Mouse (Mus musculus) liver, embryonic 15.5 days (tissue): ENCODE measurements around the gene D5Ertd579e. TPM values are rescaled to one million over a fixed set of nuclear protein-coding genes. Genes with fewer than 3 reads are reported as not detected.

Experiments
- ATAC-seq: fragments of 200-750 bp; cut with Nextera tagmentation; 2 replicates; pipeline ENCODE4 v1.8.0; 2017; ENCODE audit warnings: moderate number of reproducible peaks, mild to moderate bottlenecking, moderate library complexity; ENCODE audit not compliant: insufficient read depth
- H3K27ac ChIP-seq: fragments of 300-500 bp; sonication (generic); replicated peaks from 2 replicates; pipeline ENCODE4 v1.5.1; 2015; ENCODE audit warnings: mild to moderate bottlenecking, inconsistent platforms
- H3K27me3 ChIP-seq: fragments of 300-500 bp; sonication (generic); 2 replicates; pipeline ENCODE4 v1.6.1; 2015; ENCODE audit warnings: mild to moderate bottlenecking, inconsistent platforms
- H3K36me3 ChIP-seq: fragments of 300-500 bp; sonication (generic); replicated peaks from 2 replicates; pipeline ENCODE4 v1.6.1; 2015; ENCODE audit warnings: moderate library complexity, mild to moderate bottlenecking, inconsistent platforms
- H3K4me1 ChIP-seq: fragments of 300-500 bp; sonication (generic); replicated peaks from 2 replicates; pipeline ENCODE4 v1.6.1; 2015; ENCODE audit warnings: inconsistent platforms
- H3K4me2 ChIP-seq: fragments of 300-500 bp; sonication (generic); 2 replicates; pipeline ENCODE4 v1.6.1; 2015; ENCODE audit warnings: moderate library complexity, mild to moderate bottlenecking, inconsistent platforms
- H3K4me3 ChIP-seq: fragments of 300-500 bp; sonication (generic); replicated peaks from 2 replicates; pipeline ENCODE4 v1.5.1; 2015; ENCODE audit warnings: mild to moderate bottlenecking, inconsistent platforms
- H3K9ac ChIP-seq: fragments of 300-500 bp; sonication (generic); 2 replicates; pipeline ENCODE4 v1.6.1; 2015; ENCODE audit warnings: moderate library complexity, mild to moderate bottlenecking, inconsistent platforms
- H3K9me3 ChIP-seq: fragments of 300-500 bp; sonication (generic); replicated peaks from 2 replicates; pipeline ENCODE4 v1.6.1; 2016; ENCODE audit warnings: inconsistent platforms
- WGBS: fragments of 180-500 bp; shearing (Covaris S2); methylation state at CpG from one replicate; pipeline ENCODE4 v1.1.7; 2015; ENCODE audit warnings: mixed read lengths; ENCODE audit not compliant: insufficient replicate concordance; 5-methylcytosine and 5-hydroxymethylcytosine counted together
- polyA plus RNA-seq: library from polyadenylated mRNA; unstranded; fragments of >200 nt; fragmentation: Nextera tagmentation; extraction: Ambion mirVana; gene quantifications from 2 replicates; pipeline ENCODE4 v1.2.1, GENCODE M21; 2015

The D5Ertd579e gene
- polyA plus RNA-seq, 1 experiment from 2014 or later, result 22.2 TPM

DNA sequence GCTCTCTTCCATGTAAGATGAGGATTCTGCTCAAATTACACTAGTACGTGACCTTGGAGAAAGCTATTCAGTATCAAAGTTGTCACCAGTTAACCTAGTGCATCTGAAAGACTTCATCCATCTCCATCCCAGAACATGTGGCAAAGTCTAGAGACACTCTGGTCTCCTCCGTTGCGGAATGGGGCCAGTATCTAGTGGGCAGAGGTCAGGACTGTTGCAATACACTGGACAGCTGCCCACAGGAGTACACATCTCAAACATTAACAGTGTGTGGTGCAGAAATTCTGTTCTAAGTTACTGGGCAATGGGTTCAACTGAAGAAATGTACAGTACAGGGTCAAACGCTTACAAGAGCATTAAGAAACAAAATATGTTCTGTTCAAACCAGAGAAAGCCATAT lies 127.7 kb downstream of the D5Ertd579e start:
- Histone ChIP-seq H3K36me3 (peaks cover 22% of the 10 kb centered on the region), H3K4me2 (no peak overlapping the region), H3K27ac (peak overlapping the region; percentile 56; the same call in 1 of the 2 replicates), H3K4me3 (no peak overlapping the region), H3K27me3 (no peaks in the 10 kb centered on the region), H3K4me1 (peaks cover 72% of the 10 kb centered on the region), H3K9me3 (no peaks in the 10 kb centered on the region), H3K9ac (no peak overlapping the region)
- peak; percentile 72 for ATAC-seq
- WGBS, result 76% methylated on average over 4 of the region's 4 CpGs

- Histone ChIP-seq H3K4me3 (no peak overlapping the region), H3K4me2 (no peak overlapping the region), H3K9me3 (no peaks in the 10 kb centered on the region), H3K36me3 (peaks cover 22% of the 10 kb centered on the region), H3K4me1 (peaks cover 72% of the 10 kb centered on the region), H3K27me3 (no peaks in the 10 kb centered on the region), H3K9ac (no peak overlapping the region), H3K27ac (peak overlapping the region; percentile 42; the same call in 1 of the 2 replicates)
- WGBS, result 55% methylated on average over 2 of the region's 2 CpGs
- no peak for ATAC-seq
Observed at GRCm38 (mm10) chr5:36567627-36568026, 128.2 kb downstream of the D5Ertd579e start.

DNA sequence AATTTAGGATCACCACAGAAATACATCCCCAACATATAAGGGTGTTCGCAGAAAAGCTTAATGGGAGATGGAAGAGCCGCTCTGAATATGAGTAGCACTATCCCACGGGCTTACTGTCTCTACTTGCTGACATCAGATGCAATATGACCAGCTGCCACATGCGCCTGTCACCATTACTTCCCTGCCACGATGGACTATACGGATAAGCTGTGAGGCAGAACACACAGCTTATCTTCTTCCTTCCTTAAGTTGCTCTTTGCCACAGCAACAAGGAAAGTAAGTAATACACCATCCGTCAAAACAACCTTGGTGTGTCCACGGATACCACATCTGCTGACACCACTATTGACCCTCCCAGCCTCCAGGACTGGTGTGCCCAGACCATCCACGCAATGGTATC lies 131.3 kb downstream of the D5Ertd579e start:
- Histone ChIP-seq H3K4me1 (peaks cover 83% of the 10 kb centered on the region), H3K4me2 (no peak overlapping the region), H3K36me3 (no peaks in the 10 kb centered on the region), H3K9ac (no peak overlapping the region), H3K27ac (no peak overlapping the region), H3K4me3 (no peak overlapping the region), H3K9me3 (no peaks in the 10 kb centered on the region), H3K27me3 (no peaks in the 10 kb centered on the region)
- no peak for ATAC-seq
- 23% methylated on average over 9 of the region's 9 CpGs for WGBS

- Histone ChIP-seq H3K4me3 (no peak overlapping the region), H3K27me3 (no peaks in the 10 kb centered on the region), H3K4me1 (peaks cover 77% of the 10 kb centered on the region), H3K27ac (peak overlapping the region; percentile 25; the same call in 1 of the 2 replicates), H3K4me2 (no peak overlapping the region), H3K9me3 (no peaks in the 10 kb centered on the region), H3K36me3 (no peaks in the 10 kb centered on the region), H3K9ac (no peak overlapping the region)
- ATAC-seq, result no peak
- 63% methylated on average over 6 of the region's 6 CpGs for WGBS
Observed at GRCm38 (mm10) chr5:36563741-36564140, 132.1 kb downstream of the D5Ertd579e start.

GRCm38 (mm10) chr5:36562791-36563445 lies 132.9 kb downstream of the D5Ertd579e start:
- Histone ChIP-seq H3K9me3 (no peaks in the 10 kb centered on the region), H3K9ac (no peak overlapping the region), H3K4me1 (peaks cover 71% of the 10 kb centered on the region), H3K27ac (peak overlapping the region; percentile 64), H3K36me3 (no peaks in the 10 kb centered on the region), H3K27me3 (no peaks in the 10 kb centered on the region), H3K4me3 (no peak overlapping the region), H3K4me2 (no peak overlapping the region; the same call in 1 of the 2 replicates)
- WGBS, result 32% methylated on average over 10 of the region's 10 CpGs
- ATAC-seq, result no peak; the same call in 1 of the 2 replicates

GRCm38 (mm10) chr5:36561509-36561908 lies 134.3 kb downstream of the D5Ertd579e start:
- 75% methylated on average over 4 of the region's 4 CpGs for WGBS
- Histone ChIP-seq H3K4me2 (no peak overlapping the region), H3K9me3 (no peaks in the 10 kb centered on the region), H3K27ac (no peak overlapping the region), H3K4me3 (no peak overlapping the region), H3K36me3 (no peaks in the 10 kb centered on the region), H3K9ac (no peak overlapping the region), H3K27me3 (no peaks in the 10 kb centered on the region), H3K4me1 (peaks cover 65% of the 10 kb centered on the region)
- ATAC-seq, result no peak

GRCm38 (mm10) chr5:36560490-36560889 lies 135.3 kb downstream of the D5Ertd579e start:
- peak overlapping the region; percentile 29 for H3K27ac ChIP-seq
- no peak for ATAC-seq
- no peaks in the 10 kb centered on the region for H3K36me3 ChIP-seq
- H3K9ac ChIP-seq, result no peak overlapping the region
- peaks cover 62% of the 10 kb centered on the region for H3K4me1 ChIP-seq
- no peaks in the 10 kb centered on the region for H3K9me3 ChIP-seq
- H3K4me3 ChIP-seq, result no peak overlapping the region
- WGBS, result 71% methylated on average over 4 of the region's 4 CpGs
- no peak overlapping the region for H3K4me2 ChIP-seq
- no peaks in the 10 kb centered on the region for H3K27me3 ChIP-seq

DNA sequence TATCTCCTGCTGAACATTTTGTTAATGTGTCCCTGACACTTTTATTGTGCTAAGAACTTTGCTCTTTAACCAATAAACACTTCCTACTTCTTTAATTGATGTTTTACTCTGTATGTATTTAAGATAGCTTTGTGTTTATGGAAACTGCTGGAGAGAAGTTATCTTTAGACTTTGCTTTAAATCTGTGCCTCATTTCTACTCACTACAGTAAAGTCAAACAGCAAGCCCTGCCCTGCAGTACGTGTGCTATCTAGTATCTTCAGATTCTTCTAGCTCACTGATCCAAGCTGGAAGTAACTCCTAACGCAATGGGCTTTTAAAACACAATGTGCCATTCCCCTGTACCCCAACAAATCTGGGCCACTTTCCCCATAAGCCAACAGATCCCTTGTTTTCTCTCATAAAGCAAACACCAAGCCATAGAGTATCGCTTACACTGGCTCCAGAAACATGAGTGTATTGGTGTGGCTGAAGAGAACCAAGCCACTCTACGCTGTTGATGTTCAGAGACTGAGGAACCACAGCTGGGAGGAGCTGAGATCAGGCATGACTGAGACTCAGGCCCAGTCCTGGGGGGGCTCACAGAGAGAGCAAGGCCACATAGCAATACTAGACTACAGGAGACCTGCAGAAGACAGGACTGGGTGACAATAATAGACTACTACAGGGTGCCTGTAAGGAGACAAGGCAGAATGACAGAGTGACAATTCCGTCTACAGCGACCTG lies 136.2 kb downstream of the D5Ertd579e start:
- Histone ChIP-seq H3K4me2 (no peak overlapping the region), H3K9me3 (no peaks in the 10 kb centered on the region), H3K4me3 (no peak overlapping the region), H3K27ac (peak overlapping the region; percentile 29), H3K36me3 (no peaks in the 10 kb centered on the region), H3K4me1 (peaks cover 55% of the 10 kb centered on the region), H3K9ac (no peak overlapping the region), H3K27me3 (no peaks in the 10 kb centered on the region)
- 62% methylated on average over 6 of the region's 6 CpGs for WGBS
- no peak for ATAC-seq

DNA sequence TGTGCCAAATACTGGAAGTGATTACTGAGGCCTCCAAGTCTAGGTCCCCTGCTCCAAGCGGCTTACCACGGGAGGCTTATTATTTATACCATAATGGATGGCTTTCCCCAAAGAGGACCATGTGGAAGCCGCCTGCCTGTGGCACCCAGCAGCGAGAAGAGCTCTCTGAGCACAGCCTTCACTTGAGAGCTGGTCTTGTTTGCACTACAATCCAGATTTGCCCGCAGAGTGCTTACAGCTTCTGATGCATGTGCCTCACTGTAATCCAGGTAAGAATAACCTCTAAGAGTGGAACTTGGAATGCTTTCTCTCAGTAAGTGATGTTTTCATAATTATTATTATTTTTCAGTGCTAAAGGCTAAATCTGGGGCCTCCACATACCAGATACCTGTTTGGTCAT lies 136.7 kb downstream of the D5Ertd579e start:
- Histone ChIP-seq H3K27ac (no peak overlapping the region; the same call in 1 of the 2 replicates), H3K4me3 (no peak overlapping the region), H3K36me3 (no peaks in the 10 kb centered on the region), H3K9me3 (no peaks in the 10 kb centered on the region), H3K27me3 (no peaks in the 10 kb centered on the region), H3K9ac (no peak overlapping the region), H3K4me2 (no peak overlapping the region), H3K4me1 (peaks cover 54% of the 10 kb centered on the region)
- no peak for ATAC-seq
- WGBS, result 73% methylated on average over 5 of the region's 5 CpGs

DNA sequence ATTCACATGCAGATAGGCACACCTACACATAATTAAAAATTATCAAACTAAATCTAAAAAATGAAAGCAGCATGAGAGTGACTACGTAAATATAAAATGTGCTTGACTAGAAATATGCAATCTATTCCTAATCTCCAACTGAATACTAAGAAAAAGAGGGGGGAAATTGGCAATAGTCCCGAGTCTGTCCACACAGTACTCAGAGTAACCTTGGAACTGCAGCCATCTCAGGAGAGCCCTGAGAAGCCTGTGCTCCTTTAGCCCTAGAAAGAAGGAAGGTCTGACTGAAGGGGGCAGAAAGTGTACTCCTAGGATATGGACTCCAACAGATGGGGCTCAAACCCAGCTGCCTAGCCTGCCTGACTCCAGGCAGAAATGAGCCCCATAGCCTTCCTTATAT lies 137.3 kb downstream of the D5Ertd579e start:
- peaks cover 50% of the 10 kb centered on the region for H3K4me1 ChIP-seq
- no peaks in the 10 kb centered on the region for H3K9me3 ChIP-seq
- H3K36me3 ChIP-seq, result no peaks in the 10 kb centered on the region
- ATAC-seq, result no peak
- no peak overlapping the region for H3K9ac ChIP-seq
- no peak overlapping the region for H3K27ac ChIP-seq
- no peaks in the 10 kb centered on the region for H3K27me3 ChIP-seq
- no peak overlapping the region for H3K4me2 ChIP-seq
- WGBS, result 72% methylated on average over 2 of the region's 2 CpGs
- H3K4me3 ChIP-seq, result no peak overlapping the region

DNA sequence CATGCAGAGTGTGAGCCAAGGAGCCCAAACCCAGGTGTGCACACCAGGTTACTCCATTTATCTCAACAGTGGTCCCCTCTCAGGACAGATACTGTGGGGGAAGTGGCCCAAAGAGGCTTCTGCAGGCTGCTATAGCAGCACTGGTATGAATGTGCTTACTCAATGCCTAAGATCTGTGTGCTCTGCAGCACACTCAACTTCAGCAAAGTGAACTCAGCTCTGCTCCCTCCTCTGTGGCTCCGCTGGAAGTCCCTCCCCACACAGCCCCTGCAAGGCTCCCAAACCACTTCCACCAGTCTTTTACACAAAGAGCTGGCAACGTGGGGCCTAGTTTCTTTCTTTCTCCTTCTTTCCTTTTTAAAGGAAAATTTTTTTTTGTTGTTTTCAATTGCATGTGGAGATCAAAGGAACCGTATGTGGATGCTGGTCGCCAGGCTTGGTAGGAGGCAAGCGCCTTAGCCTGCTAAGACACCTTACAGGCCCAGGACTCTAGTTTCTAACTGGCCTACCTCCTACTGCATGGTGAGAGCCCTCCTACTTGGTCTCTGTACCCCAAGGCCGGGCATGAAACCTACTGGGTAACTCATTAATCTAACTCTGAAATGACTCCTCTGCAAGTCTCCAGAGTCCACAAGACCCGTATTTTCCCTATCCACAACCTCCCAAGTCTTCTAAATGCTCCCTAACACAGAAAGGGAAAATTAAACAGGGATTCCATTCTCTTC lies 138.1 kb downstream of the D5Ertd579e start:
- Histone ChIP-seq H3K36me3 (no peaks in the 10 kb centered on the region), H3K4me1 (peaks cover 42% of the 10 kb centered on the region), H3K9ac (no peak overlapping the region), H3K4me3 (no peak overlapping the region), H3K9me3 (no peaks in the 10 kb centered on the region), H3K27me3 (no peaks in the 10 kb centered on the region), H3K4me2 (0 out of 2 replicates have a peak overlapping the region, but pooled peaks have one; percentile 13), H3K27ac (peak overlapping the region; percentile 64)
- WGBS, result 50% methylated on average over 7 of the region's 7 CpGs
- peak; percentile 52; the same call in 1 of the 2 replicates for ATAC-seq
